Mouse (Mus musculus): ENCODE data around the gene Ralbp1. TPM values are rescaled to one million over a fixed set of nuclear protein-coding genes. Genes with fewer than 3 reads are reported as not detected.

Ralbp1 gene
- total and polyA plus RNA-seq, 3 experiments = 53.2 to 69.6 TPM; not detected in 1

DNA sequence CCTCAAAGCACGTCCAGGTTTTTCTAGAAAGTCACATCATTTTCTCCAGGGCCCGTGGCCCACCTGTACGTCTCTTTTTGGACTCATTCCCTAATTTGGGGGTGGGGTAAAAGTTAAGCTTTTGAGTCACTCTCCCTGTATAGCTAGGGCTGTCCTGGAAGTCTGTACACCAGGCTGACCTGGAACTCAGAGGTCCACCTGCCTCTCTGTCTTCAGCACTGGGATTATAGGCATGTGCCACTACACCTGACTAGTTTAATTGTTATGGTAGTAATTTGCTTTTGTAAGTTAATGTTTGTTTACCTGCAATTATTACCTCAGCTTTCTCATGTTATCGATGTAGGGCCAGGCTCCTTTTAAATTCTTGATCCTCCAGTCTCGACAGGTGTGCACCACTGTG lies 63.2 kb downstream of the Ralbp1 start:
- no peaks in the 10 kb centered on the region for H3K4me1 ChIP-seq (ENCODE audit: control insufficient read depth in 1 of 2, insufficient read depth in 2 of 2, low read length in 2 of 2)
- no peak overlapping the region for H3K4me3 ChIP-seq (ENCODE audit: control insufficient read depth in 1 of 2, insufficient read depth in 1 of 2, low read depth in 2 of 2, low read length in 2 of 2)
- no peak overlapping the region for H3K9ac ChIP-seq (ENCODE audit: control insufficient read depth, low read depth, low read length, poor library complexity, severe bottlenecking)
- peaks cover 0 to 21% of the 10 kb centered on the region in 2 experiments for H3K36me3 ChIP-seq (ENCODE audit: control insufficient read depth in 1 of 2, insufficient read depth in 2 of 2, low read length in 2 of 2)
- TF ChIP-seq EP300 (IDR thresholded peaks at IDR 0.05; ENCODE audit: low read depth in 1 of 2, low read length in 2 of 2) (no peak), RCOR1 (IDR thresholded peaks at IDR 0.05; ENCODE audit: low read depth, low read length) (no peak), TCF12 (IDR thresholded peaks at IDR 0.05; ENCODE audit: low read depth, low read length) (no peak), ETS1 (IDR thresholded peaks at IDR 0.05; ENCODE audit: low read depth, low read length) (no peak), BHLHE40 (IDR thresholded peaks at IDR 0.05; ENCODE audit: borderline replicate concordance, low read depth, low read length) (no peak), SMC3 (IDR thresholded peaks at IDR 0.05; ENCODE audit: low read depth, low read length) (no peak), MAZ (IDR thresholded peaks at IDR 0.05; ENCODE audit: low read depth, low read length) (no peak), TBP (IDR thresholded peaks at IDR 0.05; ENCODE audit: low read depth, low read length) (no peak), UBTF (IDR thresholded peaks at IDR 0.05; ENCODE audit: borderline replicate concordance, insufficient read depth, low read depth, low read length) (no peak), ZMIZ1 (IDR thresholded peaks at IDR 0.05; ENCODE audit: low read depth, low read length) (no peak), POLR2AphosphoS2 (IDR thresholded peaks at IDR 0.05; ENCODE audit: low read length) (no peak), MYB (IDR thresholded peaks at IDR 0.05; ENCODE audit: low read depth, low read length) (no peak), MAFK (IDR thresholded peaks at IDR 0.05; ENCODE audit: borderline replicate concordance, low read depth, low read length) (no peak), NRF1 (IDR thresholded peaks at IDR 0.05; ENCODE audit: insufficient read depth, low read depth, low read length, poor library complexity, severe bottlenecking) (no peak)
- H3K27ac ChIP-seq (ENCODE audit: control insufficient read depth, low read depth, low read length) = no peak overlapping the region
- H3K9me3 ChIP-seq (replicated peaks; ENCODE audit: insufficient read depth, low read length) = no peaks in the 10 kb centered on the region
- no peak for DNase-seq (ENCODE audit: low read depth, low spot score)
- H3K79me2 ChIP-seq (ENCODE audit: control insufficient read depth, insufficient read depth, low read length, poor library complexity) = 0 out of 2 replicates have a peak, but pooled peaks cover under 1% of the 10 kb centered on the region
- no peaks in the 10 kb centered on the region for H3K27me3 ChIP-seq (ENCODE audit: control insufficient read depth in 1 of 2, insufficient read depth in 2 of 2, low read length in 2 of 2)

DNA sequence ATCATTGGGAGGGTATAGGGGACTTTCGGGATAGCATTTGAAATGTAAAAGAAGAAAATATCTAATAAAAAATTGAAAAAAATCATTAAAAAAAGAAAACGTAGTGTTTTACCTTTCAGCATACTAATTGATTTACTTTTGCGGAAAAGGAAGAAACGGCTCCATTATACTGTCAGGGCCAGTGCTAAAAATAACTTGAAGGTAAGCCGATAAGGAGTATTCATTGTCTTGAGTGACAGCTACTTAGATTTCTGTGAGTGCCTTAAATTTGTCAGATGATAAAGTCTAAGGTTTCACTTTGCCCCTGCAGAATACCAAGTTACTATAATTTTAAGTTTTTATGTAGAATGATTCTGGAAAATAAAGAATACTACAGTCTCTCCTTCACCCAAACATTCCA lies 65.4 kb downstream of the Ralbp1 start:
- no peaks in the 10 kb centered on the region for H3K4me1 ChIP-seq (ENCODE audit: control insufficient read depth in 1 of 2, insufficient read depth in 2 of 2, low read length in 2 of 2)
- H3K9me3 ChIP-seq (replicated peaks; ENCODE audit: insufficient read depth, low read length) = no peaks in the 10 kb centered on the region
- no peak overlapping the region for H3K4me3 ChIP-seq (ENCODE audit: control insufficient read depth in 1 of 2, insufficient read depth in 1 of 2, low read depth in 2 of 2, low read length in 2 of 2)
- H3K79me2 ChIP-seq (ENCODE audit: control insufficient read depth, insufficient read depth, low read length, poor library complexity) = 0 out of 2 replicates have a peak, but pooled peaks cover 2% of the 10 kb centered on the region
- peaks cover 0 to 23% of the 10 kb centered on the region in 2 experiments for H3K36me3 ChIP-seq (ENCODE audit: control insufficient read depth in 1 of 2, insufficient read depth in 2 of 2, low read length in 2 of 2)
- TF ChIP-seq USF2 (IDR thresholded peaks at IDR 0.05; ENCODE audit: borderline replicate concordance in 1 of 2, insufficient read depth in 1 of 2, low read depth in 1 of 2, low read length in 2 of 2) = no peak
- TF ChIP-seq ELF1 (IDR thresholded peaks at IDR 0.05; ENCODE audit: low read depth, low read length) = no peak
- TF ChIP-seq JUND (IDR thresholded peaks at IDR 0.05; ENCODE audit: low read depth, low read length) = no peak
- TF ChIP-seq POLR2AphosphoS2 (IDR thresholded peaks at IDR 0.05; ENCODE audit: low read length) = no peak
- TF ChIP-seq ZC3H11A (IDR thresholded peaks at IDR 0.05; ENCODE audit: low read depth, low read length) = no peak
- no peak for TF ChIP-seq TAL1 (IDR thresholded peaks at IDR 0.05; ENCODE audit: low read length)
- TF ChIP-seq BHLHE40 (IDR thresholded peaks at IDR 0.05; ENCODE audit: borderline replicate concordance, low read depth, low read length) = no peak
- no peak for TF ChIP-seq MAZ (IDR thresholded peaks at IDR 0.05; ENCODE audit: low read depth, low read length)
- TF ChIP-seq SIN3A (IDR thresholded peaks at IDR 0.05; ENCODE audit: low read length) = no peak
- no peak for TF ChIP-seq UBTF (IDR thresholded peaks at IDR 0.05; ENCODE audit: borderline replicate concordance, insufficient read depth, low read depth, low read length)
- TF ChIP-seq GATA1 (IDR thresholded peaks at IDR 0.05; ENCODE audit: low read depth, low read length) = no peak
- TF ChIP-seq MYC (IDR thresholded peaks at IDR 0.05; ENCODE audit: low read depth, low read length) = no peak
- no peak for TF ChIP-seq KAT2A (conservative IDR thresholded peaks at IDR 0.05; ENCODE audit: low read depth, low read length)
- no peak for TF ChIP-seq EP300 (IDR thresholded peaks at IDR 0.05; ENCODE audit: low read depth in 1 of 2, low read length in 2 of 2)
- TF ChIP-seq ZKSCAN1 (IDR thresholded peaks at IDR 0.05; ENCODE audit: low read depth, low read length) = no peak
- TF ChIP-seq POLR2AphosphoS5 (IDR thresholded peaks at IDR 0.05; ENCODE audit: borderline replicate concordance, low read depth, low read length) = no peak
- no peak for TF ChIP-seq RCOR1 (IDR thresholded peaks at IDR 0.05; ENCODE audit: low read depth, low read length)
- no peak for TF ChIP-seq CHD2 (IDR thresholded peaks at IDR 0.05; ENCODE audit: low read length)
- H3K9ac ChIP-seq (ENCODE audit: control insufficient read depth, low read depth, low read length, poor library complexity, severe bottlenecking) = no peak overlapping the region
- H3K27ac ChIP-seq (ENCODE audit: control insufficient read depth, low read depth, low read length) = no peak overlapping the region
- no peak for DNase-seq (ENCODE audit: low read depth, low spot score)
- no peaks in the 10 kb centered on the region for H3K27me3 ChIP-seq (ENCODE audit: control insufficient read depth in 1 of 2, insufficient read depth in 2 of 2, low read length in 2 of 2)
